Mouse (Mus musculus) liver, embryonic 11.5 days (tissue): Measurements from ENCODE around the gene Prpf38b. TPM values are rescaled to one million over a fixed set of nuclear protein-coding genes. Genes with fewer than 3 reads are reported as not detected.

Experiments used
- ATAC-seq: fragments of 200-750 bp; cut with Nextera tagmentation; replicated peaks from 2 replicates; pipeline ENCODE4 v1.8.0; 2017; ENCODE audit warnings: moderate number of reproducible peaks, mild to moderate bottlenecking, moderate TSS enrichment, moderate library complexity; ENCODE audit not compliant: low FRiP score
- DNase-seq: peaks from one replicate; pipeline ENCODE4 v3.0.0-alpha.2; 2017; ENCODE audit warnings: low spot score
- H3K27ac ChIP-seq: fragments of 300-500 bp; sonication (generic); 2 replicates; pipeline ENCODE4 v1.5.1; 2014; ENCODE audit warnings: mild to moderate bottlenecking, low read depth, low read length, control low read depth
- H3K27me3 ChIP-seq: fragments of 300-500 bp; sonication (generic); replicated peaks from 2 replicates; pipeline ENCODE4 v1.6.1; 2014; ENCODE audit warnings: low read length, mixed read lengths; ENCODE audit not compliant: control insufficient read depth, insufficient read depth
- H3K36me3 ChIP-seq: fragments of 300-500 bp; sonication (generic); 2 replicates; pipeline ENCODE4 v1.6.1; 2014; ENCODE audit warnings: mild to moderate bottlenecking, low read length, moderate library complexity, mixed read lengths; ENCODE audit not compliant: control insufficient read depth, insufficient read depth
- H3K4me1 ChIP-seq: fragments of 300-500 bp; sonication (generic); replicated peaks from 2 replicates; pipeline ENCODE4 v1.6.1; 2014; ENCODE audit warnings: low read length, mixed read lengths; ENCODE audit not compliant: control insufficient read depth, insufficient read depth
- H3K4me2 ChIP-seq: fragments of 300-500 bp; sonication (generic); 2 replicates; pipeline ENCODE4 v1.6.1; 2014; ENCODE audit warnings: mild to moderate bottlenecking, control low read depth, moderate library complexity
- H3K4me3 ChIP-seq: fragments of 300-500 bp; sonication (generic); 2 replicates; pipeline ENCODE4 v1.5.1; 2014; ENCODE audit warnings: low read depth, low read length, control low read depth
- H3K9ac ChIP-seq: fragments of 300-500 bp; sonication (generic); 2 replicates; pipeline ENCODE4 v1.6.1; 2014; ENCODE audit warnings: low read depth, low read length, control low read depth
- H3K9me3 ChIP-seq: fragments of 300-500 bp; sonication (generic); 2 replicates; pipeline ENCODE4 v1.6.1; 2016; ENCODE audit warnings: low read length, inconsistent platforms, mixed read lengths; ENCODE audit not compliant: control insufficient read depth
- WGBS: fragments of 180-500 bp; shearing (Covaris S2); extraction: QIAGEN DNeasy Blood & Tissue Kit; methylation state at CpG from one replicate; pipeline ENCODE4 v1.1.7; 2014; 5-methylcytosine and 5-hydroxymethylcytosine counted together
- polyA plus RNA-seq: library from polyadenylated mRNA; unstranded; fragments of >200 nt; fragmentation: Nextera tagmentation; extraction: Ambion mirVana; gene quantifications from 2 replicates; pipeline ENCODE4 v1.2.1, GENCODE M21; 2014

Gene Prpf38b
- polyA plus RNA-seq, 1 experiment from 2014 or later = 69.3 TPM

- WGBS = under 1% methylated on average over 44 of the region's 44 CpGs
- peak overlapping the region; percentile 83 for H3K4me2 ChIP-seq
- peaks cover 3% of the 10 kb centered on the region; the same call in 1 of the 2 replicates for H3K36me3 ChIP-seq
- peak; percentile 79 for ATAC-seq
- H3K4me1 ChIP-seq = peaks cover 11% of the 10 kb centered on the region
- H3K9ac ChIP-seq = peak overlapping the region; percentile 99
- H3K4me3 ChIP-seq = peak overlapping the region; percentile 96
- DNase-seq = no peak
- no peaks in the 10 kb centered on the region for H3K27me3 ChIP-seq
- no peaks in the 10 kb centered on the region for H3K9me3 ChIP-seq
- H3K27ac ChIP-seq = peak overlapping the region; percentile 99
These were observed 413 bp downstream of the Prpf38b start for GRCm38 (mm10) chr3:108911081-108911547.

GRCm38 (mm10) chr3:108910303-108911080 lies 1.0 kb downstream of the Prpf38b start:
- DNase-seq (peak; percentile 47), ATAC-seq (no peak)
- peak overlapping the region; percentile 99 for H3K27ac ChIP-seq
- H3K4me3 ChIP-seq = peak overlapping the region; percentile 96
- H3K4me2 ChIP-seq = peak overlapping the region; percentile 83
- peaks cover 7% of the 10 kb centered on the region for H3K36me3 ChIP-seq
- H3K9ac ChIP-seq = peak overlapping the region; percentile 99
- H3K9me3 ChIP-seq = no peaks in the 10 kb centered on the region
- H3K4me1 ChIP-seq = peaks cover 11% of the 10 kb centered on the region
- under 1% methylated on average over 31 of the region's 32 CpGs for WGBS
- no peaks in the 10 kb centered on the region for H3K27me3 ChIP-seq

GRCm38 (mm10) chr3:108902934-108903333 lies 8.6 kb downstream of the Prpf38b start:
- H3K4me3 ChIP-seq = no peak overlapping the region
- no peaks in the 10 kb centered on the region for H3K9me3 ChIP-seq
- no peak overlapping the region for H3K9ac ChIP-seq
- H3K27ac ChIP-seq = no peak overlapping the region
- peak; percentile 60 for ATAC-seq
- no peak overlapping the region for H3K4me2 ChIP-seq
- DNase-seq = no peak
- H3K4me1 ChIP-seq = no peaks in the 10 kb centered on the region
- 88% methylated on average over 6 of the region's 6 CpGs for WGBS
- no peaks in the 10 kb centered on the region for H3K27me3 ChIP-seq
- H3K36me3 ChIP-seq = peaks cover 32% of the 10 kb centered on the region

GRCm38 (mm10) chr3:108902038-108902437 lies 9.5 kb downstream of the Prpf38b start:
- Histone ChIP-seq H3K4me2 (no peak overlapping the region), H3K36me3 (peaks cover 31% of the 10 kb centered on the region), H3K9me3 (no peaks in the 10 kb centered on the region), H3K27ac (no peak overlapping the region), H3K27me3 (no peaks in the 10 kb centered on the region), H3K9ac (no peak overlapping the region), H3K4me1 (no peaks in the 10 kb centered on the region), H3K4me3 (no peak overlapping the region)
- ATAC-seq = no peak
- no peak for DNase-seq
- 54% methylated on average over 2 of the region's 2 CpGs for WGBS

- ATAC-seq (no peak), DNase-seq (no peak)
- H3K4me1 ChIP-seq = no peaks in the 10 kb centered on the region
- no peak overlapping the region for H3K27ac ChIP-seq
- H3K9me3 ChIP-seq = no peaks in the 10 kb centered on the region
- H3K4me2 ChIP-seq = no peak overlapping the region
- H3K9ac ChIP-seq = no peak overlapping the region
- H3K27me3 ChIP-seq = no peaks in the 10 kb centered on the region
- 80% methylated on average over 5 of the region's 5 CpGs for WGBS
- peaks cover 27% of the 10 kb centered on the region for H3K36me3 ChIP-seq
- no peak overlapping the region for H3K4me3 ChIP-seq
These were observed 10.8 kb downstream of the Prpf38b start for GRCm38 (mm10) chr3:108900681-108901080.

- no peak overlapping the region for H3K4me2 ChIP-seq
- DNase-seq (no peak), ATAC-seq (no peak)
- H3K4me1 ChIP-seq = no peaks in the 10 kb centered on the region
- no peaks in the 10 kb centered on the region for H3K27me3 ChIP-seq
- WGBS = 79% methylated on average over 3 of the region's 3 CpGs
- H3K9ac ChIP-seq = no peak overlapping the region
- H3K4me3 ChIP-seq = no peak overlapping the region
- peaks cover 23% of the 10 kb centered on the region for H3K36me3 ChIP-seq
- H3K9me3 ChIP-seq = no peaks in the 10 kb centered on the region
- no peak overlapping the region for H3K27ac ChIP-seq
These were observed 11.4 kb downstream of the Prpf38b start for GRCm38 (mm10) chr3:108900147-108900546.

GRCm38 (mm10) chr3:108898640-108899039 lies 12.9 kb downstream of the Prpf38b start:
- H3K4me2 ChIP-seq = no peak overlapping the region
- H3K36me3 ChIP-seq = peaks cover 9% of the 10 kb centered on the region; the same call in 1 of the 2 replicates
- WGBS = 95% methylated on average over 4 of the region's 4 CpGs
- no peaks in the 10 kb centered on the region for H3K27me3 ChIP-seq
- DNase-seq (no peak), ATAC-seq (no peak)
- H3K4me1 ChIP-seq = no peaks in the 10 kb centered on the region
- H3K9ac ChIP-seq = no peak overlapping the region
- no peaks in the 10 kb centered on the region for H3K9me3 ChIP-seq
- no peak overlapping the region for H3K4me3 ChIP-seq
- no peak overlapping the region for H3K27ac ChIP-seq

GRCm38 (mm10) chr3:108892914-108893313 lies 18.6 kb downstream of the Prpf38b start:
- no peak overlapping the region for H3K4me3 ChIP-seq
- no peak overlapping the region for H3K27ac ChIP-seq
- no peaks in the 10 kb centered on the region for H3K36me3 ChIP-seq
- H3K9me3 ChIP-seq = no peaks in the 10 kb centered on the region
- H3K27me3 ChIP-seq = no peaks in the 10 kb centered on the region
- 57% methylated on average over 4 of the region's 4 CpGs for WGBS
- ATAC-seq (no peak), DNase-seq (no peak)
- H3K4me1 ChIP-seq = no peaks in the 10 kb centered on the region
- no peak overlapping the region for H3K4me2 ChIP-seq
- no peak overlapping the region for H3K9ac ChIP-seq

- Histone ChIP-seq H3K9me3 (no peaks in the 10 kb centered on the region), H3K9ac (no peak overlapping the region), H3K27ac (no peak overlapping the region), H3K36me3 (no peaks in the 10 kb centered on the region), H3K4me1 (no peaks in the 10 kb centered on the region), H3K4me3 (no peak overlapping the region), H3K27me3 (no peaks in the 10 kb centered on the region), H3K4me2 (no peak overlapping the region)
- DNase-seq (no peak), ATAC-seq (no peak)
- WGBS = 88% methylated on average over 1 of the region's 1 CpGs
These were observed 19.4 kb downstream of the Prpf38b start for GRCm38 (mm10) chr3:108892080-108892479.
